Mouse (Mus musculus) lung, embryonic 15.5 days (tissue): ENCODE results near the gene Mcee. TPM values are rescaled to one million over a fixed set of nuclear protein-coding genes. Genes with fewer than 3 reads are reported as not detected.

Source experiments
- ATAC-seq: fragments of 200-750 bp; cut with Nextera tagmentation; 2 replicates; pipeline ENCODE4 v1.8.0; 2017; ENCODE audit warnings: moderate number of reproducible peaks, borderline replicate concordance; ENCODE audit not compliant: low FRiP score, low TSS enrichment; ENCODE audit errors: extremely low read depth
- H3K27ac ChIP-seq: fragments of 300-500 bp; sonication (generic); 2 replicates; pipeline ENCODE4 v1.5.1; 2015; ENCODE audit warnings: moderate library complexity, mild to moderate bottlenecking, inconsistent platforms
- H3K27me3 ChIP-seq: fragments of 300-500 bp; sonication (generic); 2 replicates; pipeline ENCODE4 v1.6.1; 2015; ENCODE audit warnings: inconsistent platforms
- H3K36me3 ChIP-seq: fragments of 300-500 bp; sonication (generic); 2 replicates; pipeline ENCODE4 v1.6.1; 2015; ENCODE audit warnings: inconsistent platforms
- H3K4me1 ChIP-seq: fragments of 300-500 bp; sonication (generic); 2 replicates; pipeline ENCODE4 v1.6.1; 2015; ENCODE audit warnings: inconsistent platforms
- H3K4me2 ChIP-seq: fragments of 300-500 bp; sonication (generic); 2 replicates; pipeline ENCODE4 v1.6.1; 2015; ENCODE audit warnings: inconsistent platforms, mild to moderate bottlenecking, moderate library complexity
- H3K4me3 ChIP-seq: fragments of 300-500 bp; sonication (generic); 2 replicates; pipeline ENCODE4 v1.5.1; 2015; ENCODE audit warnings: mild to moderate bottlenecking, inconsistent platforms
- H3K9ac ChIP-seq: fragments of 300-500 bp; sonication (generic); 2 replicates; pipeline ENCODE4 v1.6.1; 2015; ENCODE audit warnings: inconsistent platforms
- H3K9me3 ChIP-seq: fragments of 300-500 bp; sonication (generic); 2 replicates; pipeline ENCODE4 v1.6.1; 2016; ENCODE audit warnings: inconsistent platforms
- WGBS: fragments of 180-500 bp; shearing (Covaris S2); methylation state at CpG from one replicate; pipeline ENCODE4 v1.1.7; 2015; 5-methylcytosine and 5-hydroxymethylcytosine counted together
- polyA plus RNA-seq: library from polyadenylated mRNA; unstranded; fragments of >200 nt; fragmentation: Nextera tagmentation; extraction: Ambion mirVana; gene quantifications from 2 replicates; pipeline ENCODE4 v1.2.1, GENCODE M21; 2015

Mcee gene
- polyA plus RNA-seq, 1 experiment from 2014 or later: 68.3 TPM

DNA sequence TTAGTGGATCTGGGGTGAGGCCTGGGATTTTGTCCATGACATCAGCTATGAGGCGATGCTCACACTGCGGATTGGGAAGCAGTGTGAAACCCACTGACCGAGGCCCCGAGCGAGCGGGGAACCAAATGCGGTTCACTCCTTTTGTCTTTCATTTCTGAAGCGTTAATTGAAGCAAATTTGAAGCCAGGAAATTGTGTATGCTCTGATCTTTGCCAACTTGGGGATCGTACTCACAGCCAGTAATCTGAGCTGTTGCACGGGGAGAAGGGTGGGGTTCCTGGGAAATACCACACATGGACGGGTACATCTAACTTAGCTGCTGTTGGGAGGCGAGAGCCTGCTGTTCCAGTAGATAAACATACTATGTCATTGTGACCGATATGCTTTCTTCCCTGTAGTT is 58.2 kb downstream of the Mcee start:
- Histone ChIP-seq H3K27ac (no peak overlapping the region), H3K4me2 (no peak overlapping the region), H3K9ac (no peak overlapping the region), H3K9me3 (no peaks in the 10 kb centered on the region), H3K4me3 (no peak overlapping the region), H3K4me1 (no peaks in the 10 kb centered on the region), H3K36me3 (no peaks in the 10 kb centered on the region), H3K27me3 (no peaks in the 10 kb centered on the region)
- no peak for ATAC-seq
- WGBS: 76% methylated on average over 13 of the region's 13 CpGs

DNA sequence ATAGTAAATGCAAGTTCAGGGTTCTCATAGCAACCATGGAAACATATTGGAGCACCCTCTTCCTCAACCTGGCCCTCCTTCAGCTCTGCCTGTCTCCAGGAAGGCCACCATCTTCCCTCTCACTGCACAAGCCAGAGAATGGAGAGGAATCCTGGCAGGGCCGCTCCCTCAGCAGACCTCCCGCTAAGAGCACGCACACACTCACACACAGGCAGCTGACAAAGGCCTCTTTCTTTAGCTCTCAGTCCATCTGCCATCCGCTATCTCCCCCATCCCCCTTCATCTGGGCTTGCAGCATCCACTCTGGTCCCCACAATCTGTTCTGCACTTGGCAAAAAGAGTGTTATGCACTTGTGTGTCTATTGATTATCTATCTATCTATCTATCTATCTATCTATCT is 59.0 kb downstream of the Mcee start:
- H3K4me2 ChIP-seq: no peak overlapping the region
- H3K9me3 ChIP-seq: no peaks in the 10 kb centered on the region
- no peaks in the 10 kb centered on the region for H3K4me1 ChIP-seq
- ATAC-seq: no peak
- no peak overlapping the region for H3K27ac ChIP-seq
- H3K9ac ChIP-seq: no peak overlapping the region
- no peak overlapping the region for H3K4me3 ChIP-seq
- WGBS: 64% methylated on average over 4 of the region's 4 CpGs
- H3K36me3 ChIP-seq: no peaks in the 10 kb centered on the region
- no peaks in the 10 kb centered on the region for H3K27me3 ChIP-seq

DNA sequence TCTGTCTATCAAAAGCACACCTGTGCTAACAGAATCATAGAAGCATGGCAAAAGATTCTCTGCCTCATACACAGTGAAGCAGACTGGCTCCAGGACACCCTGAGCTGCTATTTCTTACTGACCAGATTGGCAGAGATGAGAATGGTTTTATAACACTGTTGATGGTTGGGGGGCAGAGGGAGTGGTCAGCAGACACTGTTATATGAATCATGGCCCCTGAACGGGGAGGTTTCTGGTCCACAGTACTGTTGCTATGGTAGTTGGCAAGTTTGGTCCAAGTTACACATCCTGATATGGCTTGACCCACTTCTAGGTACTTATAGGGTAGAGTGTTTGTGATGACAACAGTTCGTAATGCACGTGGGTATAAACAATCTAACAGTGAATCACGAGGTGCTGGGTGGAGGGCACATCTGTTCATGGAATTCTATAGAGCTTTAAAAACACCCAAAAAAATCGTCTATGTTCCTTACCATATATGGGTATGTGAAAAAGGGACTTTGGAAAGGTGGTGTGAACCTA is 59.5 kb downstream of the Mcee start:
- Histone ChIP-seq H3K4me1 (no peaks in the 10 kb centered on the region), H3K27ac (no peak overlapping the region), H3K36me3 (no peaks in the 10 kb centered on the region), H3K4me3 (no peak overlapping the region), H3K4me2 (no peak overlapping the region), H3K27me3 (no peaks in the 10 kb centered on the region), H3K9ac (no peak overlapping the region), H3K9me3 (no peaks in the 10 kb centered on the region)
- 49% methylated on average over 5 of the region's 5 CpGs for WGBS
- ATAC-seq: no peak

DNA sequence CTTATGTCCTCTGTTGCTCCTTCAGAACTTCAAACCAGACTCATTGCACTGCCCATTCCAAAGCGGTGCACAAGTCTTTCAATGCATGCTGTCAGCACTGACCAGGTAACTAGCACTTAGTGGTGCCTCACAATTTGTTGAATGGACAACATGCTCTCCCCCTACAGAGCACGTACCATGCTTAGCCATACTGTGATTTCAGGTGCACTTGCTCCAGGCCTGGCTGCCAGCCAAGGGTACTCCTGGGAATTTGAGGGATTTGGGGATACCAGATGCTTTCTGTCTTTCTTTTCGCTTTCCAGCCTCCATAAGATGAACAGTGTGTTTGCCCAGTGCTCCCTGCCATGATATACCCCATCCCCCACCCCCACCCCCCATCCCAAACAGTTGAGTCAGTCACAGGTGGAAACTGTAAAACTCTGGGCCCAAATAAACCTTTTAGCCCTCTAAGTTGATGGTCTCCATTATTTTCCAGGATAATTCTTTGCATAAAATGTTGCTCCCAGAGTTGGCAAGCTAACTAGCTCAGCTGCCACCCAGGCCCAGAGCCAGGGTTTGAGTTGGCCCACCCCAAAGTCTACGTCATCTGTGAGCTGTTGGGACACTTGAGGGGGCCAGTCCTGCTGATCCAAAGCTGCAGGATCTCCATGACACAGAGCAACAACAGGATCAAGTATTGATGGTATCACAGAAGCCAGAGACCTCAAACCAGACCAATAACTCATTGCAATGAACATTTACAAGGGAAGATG is 60.2 kb downstream of the Mcee start:
- ATAC-seq: no peak
- Histone ChIP-seq H3K36me3 (no peaks in the 10 kb centered on the region), H3K4me3 (no peak overlapping the region)

DNA sequence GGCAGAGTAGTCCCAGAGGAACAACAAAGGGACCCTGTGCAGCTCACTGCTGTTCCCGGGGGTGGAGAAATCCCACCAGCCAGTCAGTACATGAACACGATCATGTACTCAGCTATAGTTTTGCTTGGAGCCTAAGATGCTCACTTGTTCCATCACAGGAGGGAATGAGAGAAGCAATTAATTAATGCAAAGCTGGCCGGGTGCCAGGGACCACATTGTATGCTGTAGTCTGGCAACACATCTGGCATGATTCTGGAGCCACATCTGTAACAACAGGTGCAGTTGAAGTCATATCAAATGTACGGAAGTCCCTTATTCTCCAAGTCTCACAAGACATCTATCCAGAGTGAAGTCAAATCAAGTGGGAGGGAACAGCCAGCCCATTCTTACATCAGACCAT is 63.8 kb downstream of the Mcee start:
- Histone ChIP-seq H3K4me1 (no peaks in the 10 kb centered on the region), H3K9me3 (no peaks in the 10 kb centered on the region), H3K9ac (no peak overlapping the region), H3K4me2 (no peak overlapping the region), H3K4me3 (no peak overlapping the region), H3K27ac (no peak overlapping the region), H3K36me3 (no peaks in the 10 kb centered on the region), H3K27me3 (no peaks in the 10 kb centered on the region)
- 76% methylated on average over 4 of the region's 4 CpGs for WGBS
- ATAC-seq: no peak

More for the DNA sequence above, 60.2 kb downstream of the Mcee start:
- H3K4me1 ChIP-seq: no peaks in the 10 kb centered on the region
- H3K27ac ChIP-seq: no peak overlapping the region
- WGBS: 76% methylated on average over 4 of the region's 4 CpGs
- no peak overlapping the region for H3K4me2 ChIP-seq
- H3K9ac ChIP-seq: no peak overlapping the region
- H3K27me3 ChIP-seq: no peaks in the 10 kb centered on the region
- no peaks in the 10 kb centered on the region for H3K9me3 ChIP-seq

DNA sequence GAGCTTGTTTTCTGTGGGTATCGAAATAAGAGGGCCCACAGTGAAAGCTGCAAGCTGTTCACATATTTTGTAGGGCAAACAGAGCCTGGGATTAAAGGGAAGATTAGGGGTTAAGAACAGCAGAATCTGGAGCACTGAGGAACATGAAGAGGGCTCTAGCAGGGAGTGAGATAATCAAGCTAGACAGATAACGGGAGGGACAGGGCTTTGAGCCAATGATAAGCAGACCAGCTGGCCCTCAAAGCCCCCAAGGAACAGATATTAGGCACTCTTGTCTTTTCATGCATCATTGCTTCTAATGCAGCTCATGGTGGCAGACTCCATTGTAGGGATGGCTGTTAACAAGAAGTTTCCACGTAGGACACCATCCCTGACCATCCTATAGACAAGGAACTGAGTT is 64.3 kb downstream of the Mcee start:
- H3K4me3 ChIP-seq: no peak overlapping the region

DNA sequence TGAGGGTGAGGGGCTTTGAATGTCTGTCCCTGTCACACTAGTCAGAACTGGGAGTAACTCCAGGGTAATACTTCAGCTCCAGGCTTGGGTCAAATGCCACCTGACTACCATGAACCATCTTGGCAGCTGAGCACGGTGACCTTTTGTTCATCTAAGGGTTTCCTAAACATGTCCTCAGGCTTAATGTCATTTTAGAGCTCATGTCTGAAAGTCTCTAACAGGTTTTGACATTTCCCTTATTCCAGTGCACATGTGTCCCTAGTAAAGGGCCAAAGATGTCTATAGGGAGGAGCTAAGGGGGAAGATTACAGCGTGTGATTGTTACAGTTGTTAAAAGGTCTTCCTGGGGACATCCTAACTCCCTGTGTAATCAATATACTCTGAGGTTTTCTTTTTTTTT is 65.4 kb downstream of the Mcee start:
- no peak overlapping the region for H3K27ac ChIP-seq
- H3K36me3 ChIP-seq: no peaks in the 10 kb centered on the region
- WGBS: 85% methylated on average over 2 of the region's 2 CpGs
- H3K27me3 ChIP-seq: no peaks in the 10 kb centered on the region
- H3K9ac ChIP-seq: no peak overlapping the region
- H3K4me2 ChIP-seq: no peak overlapping the region
- no peaks in the 10 kb centered on the region for H3K9me3 ChIP-seq
- no peak for ATAC-seq
- no peak overlapping the region for H3K4me3 ChIP-seq
- H3K4me1 ChIP-seq: no peaks in the 10 kb centered on the region

More for the DNA sequence above, 64.3 kb downstream of the Mcee start:
- no peak overlapping the region for H3K4me2 ChIP-seq
- no peak overlapping the region for H3K27ac ChIP-seq
- no peaks in the 10 kb centered on the region for H3K4me1 ChIP-seq
- H3K9me3 ChIP-seq: no peaks in the 10 kb centered on the region
- H3K36me3 ChIP-seq: no peaks in the 10 kb centered on the region
- H3K27me3 ChIP-seq: no peaks in the 10 kb centered on the region
- H3K9ac ChIP-seq: no peak overlapping the region
- WGBS: 70% methylated on average over 3 of the region's 3 CpGs
- ATAC-seq: no peak

Other genes starting within 250 kb of the Mcee start
- not detected in 2 replicates for gene Trpm1, start 238.8 kb upstream of the Mcee start, polyA plus RNA-seq
- 9.4 and 9.8 TPM in 2 replicates for gene Mtmr10, start 105.0 kb upstream of the Mcee start, polyA plus RNA-seq
- gene Fan1, start 18.5 kb upstream of the Mcee start, polyA plus RNA-seq: 5.9 and 6.6 TPM in 2 replicates
- gene Mphosph10, start 339 bp upstream of the Mcee start, polyA plus RNA-seq: 37.4 and 38.4 TPM in 2 replicates
- gene Apba2, start 109.1 kb downstream of the Mcee start, polyA plus RNA-seq: 2.1 and 2.9 TPM in 2 replicates